Mouse (Mus musculus) liver, embryonic 14.5 days (tissue): ENCODE data around the gene Rhoa. TPM values are rescaled to one million over a fixed set of nuclear protein-coding genes. Genes with fewer than 3 reads are reported as not detected.

ENCODE experiments used
- ATAC-seq: fragments of 200-750 bp; cut with Nextera tagmentation; 2 replicates; pipeline ENCODE4 v1.8.0; 2017; ENCODE audit warnings: moderate number of reproducible peaks, mild to moderate bottlenecking, moderate library complexity; ENCODE audit not compliant: insufficient read depth
- DNase-seq, 3 experiments: peaks; one replicate each; pipeline ENCODE4 v3.0.0-alpha.2; 2012 to 2013; ENCODE audit warnings: low read depth in 3 of 3, low spot score in 3 of 3
- H3K27ac ChIP-seq: fragments of 300-500 bp; sonication (generic); 2 replicates; pipeline ENCODE4 v1.5.1; 2014; ENCODE audit warnings: moderate library complexity, mild to moderate bottlenecking, control low read depth, inconsistent platforms
- H3K27me3 ChIP-seq: fragments of 300-500 bp; sonication (generic); 2 replicates; pipeline ENCODE4 v1.6.1; 2014; ENCODE audit warnings: mild to moderate bottlenecking, low read length, moderate library complexity; ENCODE audit not compliant: control insufficient read depth, insufficient read depth
- H3K36me3 ChIP-seq: fragments of 300-500 bp; sonication (generic); replicated peaks from 2 replicates; pipeline ENCODE4 v1.6.1; 2014; ENCODE audit warnings: low read depth; ENCODE audit not compliant: control insufficient read depth, insufficient read depth
- H3K4me1 ChIP-seq, 2 experiments: fragments of 200-500 bp in 1 of 2; fragments of 300-500 bp in 1 of 2; sonication (generic) in 1 of 2; replicated peaks; 2 replicates each; pipeline ENCODE4 v1.6.1; 2012 to 2014; ENCODE audit warnings: antibody characterized with exemption in 1 of 2, inconsistent platforms in 1 of 2, low read length in 1 of 2; ENCODE audit not compliant: control insufficient read depth in 2 of 2, insufficient read depth in 2 of 2
- H3K4me2 ChIP-seq: fragments of 300-500 bp; sonication (generic); 2 replicates; pipeline ENCODE4 v1.6.1; 2014; ENCODE audit warnings: low read depth, mild to moderate bottlenecking, control low read depth, moderate library complexity
- H3K4me3 ChIP-seq, 2 experiments: fragments of 200-500 bp in 1 of 2; fragments of 300-500 bp in 1 of 2; sonication (generic) in 1 of 2; 2 replicates each; pipeline ENCODE4 v1.5.1; 2012 to 2014; ENCODE audit warnings: low read depth in 2 of 2, low read length in 2 of 2, mild to moderate bottlenecking in 2 of 2, control low read depth in 1 of 2, inconsistent platforms in 1 of 2, moderate library complexity in 1 of 2; ENCODE audit not compliant: insufficient read depth in 1 of 2
- H3K9ac ChIP-seq: fragments of 300-500 bp; sonication (generic); replicated peaks from 2 replicates; pipeline ENCODE4 v1.6.1; 2014; ENCODE audit warnings: mild to moderate bottlenecking, control low read depth, moderate library complexity
- H3K9me3 ChIP-seq: fragments of 300-500 bp; sonication (generic); 2 replicates; pipeline ENCODE4 v1.6.1; 2016; ENCODE audit warnings: low read length, mixed read lengths; ENCODE audit not compliant: control insufficient read depth
- CTCF ChIP-seq: IDR thresholded peaks from 2 replicates; pipeline ENCODE4 v1.5.1; 2016; ENCODE audit warnings: antibody characterized with exemption, low read depth, control low read depth
- EP300 ChIP-seq: IDR thresholded peaks from 2 replicates; pipeline ENCODE4 v1.6.1; 2016; ENCODE audit warnings: antibody characterized with exemption, low read depth
- WGBS: fragments of 180-500 bp; shearing (Covaris S2); extraction: QIAGEN DNeasy Blood & Tissue Kit; methylation state at CpG from one replicate; pipeline ENCODE4 v1.1.7; 2014; ENCODE audit not compliant: insufficient replicate concordance; 5-methylcytosine and 5-hydroxymethylcytosine counted together
- polyA plus RNA-seq, 2 experiments: library from polyadenylated mRNA; depleted of rRNA in 1 of 2; stranded (reverse) in 1 of 2; unstranded in 1 of 2; fragments of >200 nt; fragmentation: Nextera tagmentation in 1 of 2; extraction: Ambion mirVana in 1 of 2; gene quantifications; 2 replicates each; pipeline versions ENCODE4 v1.2.1 to v1.2.3; 2012 to 2014

Gene Rhoa
- polyA plus RNA-seq, 2 experiments = 76.4 to 130 TPM

- no peak for ATAC-seq
- H3K9me3 ChIP-seq = no peaks in the 10 kb centered on the region
- no peaks in the 10 kb centered on the region for H3K27me3 ChIP-seq
- peaks cover 7% of the 10 kb centered on the region for H3K36me3 ChIP-seq
- WGBS = 25% methylated on average over 4 of the region's 4 CpGs
- peak overlapping the region; percentile 78 to 99; a peak in 3 of 4 replicates for H3K4me3 ChIP-seq
- DNase-seq = no peak
- H3K9ac ChIP-seq = peak overlapping the region; percentile 89
- TF ChIP-seq EP300 (no peak), CTCF (no peak)
- H3K4me2 ChIP-seq = peak overlapping the region; percentile 91
- peaks cover 22% of the 10 kb centered on the region in 2 experiments for H3K4me1 ChIP-seq
- H3K27ac ChIP-seq = peak overlapping the region; percentile 99
Measured at GRCm38 (mm10) chr9:108304716-108305115, 1.2 kb upstream of the Rhoa start.

DNA sequence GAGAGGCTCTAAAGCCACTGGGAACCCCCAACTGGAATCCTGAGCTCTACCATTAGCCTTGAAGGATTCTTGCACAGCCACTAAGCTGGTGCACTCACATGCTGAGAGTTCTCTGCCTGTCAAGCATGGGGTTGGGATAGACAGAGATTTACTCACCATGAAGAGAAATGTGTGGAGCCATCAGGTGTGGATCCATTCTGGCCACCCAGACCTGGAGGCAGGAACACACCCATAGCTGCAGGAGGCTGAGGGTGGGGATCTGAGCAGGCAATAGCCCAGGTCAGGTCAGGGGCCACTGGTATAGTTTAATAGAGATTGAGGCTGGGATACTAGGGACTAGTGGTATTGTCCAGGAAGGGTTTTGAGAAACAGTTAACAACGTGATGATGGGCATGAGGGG lies 759 bp upstream of the Rhoa start:
- Histone ChIP-seq H3K36me3 (peaks cover 7% of the 10 kb centered on the region), H3K4me2 (peak overlapping the region; percentile 91), H3K27me3 (no peaks in the 10 kb centered on the region), H3K9ac (peak overlapping the region; percentile 89), H3K9me3 (no peaks in the 10 kb centered on the region), H3K27ac (peak overlapping the region; percentile 99), H3K4me1 (peaks cover 22 to 24% of the 10 kb centered on the region in 2 experiments), H3K4me3 (peak overlapping the region; percentile 78 to 99)
- 0% methylated on average over 1 of the region's 1 CpGs for WGBS
- DNase-seq (no peak), ATAC-seq (no peak)
- TF ChIP-seq EP300 (no peak), CTCF (no peak)

- H3K27ac ChIP-seq = peak overlapping the region; percentile 99
- peak; percentile 70 to 72 (median 70) for DNase-seq
- H3K9me3 ChIP-seq = no peaks in the 10 kb centered on the region
- peaks cover 10% of the 10 kb centered on the region for H3K36me3 ChIP-seq
- no peaks in the 10 kb centered on the region for H3K27me3 ChIP-seq
- TF ChIP-seq CTCF (no peak), EP300 (no peak)
- H3K4me1 ChIP-seq = peaks cover 30 to 32% of the 10 kb centered on the region in 2 experiments
- peak overlapping the region; percentile 91 for H3K4me2 ChIP-seq
- ATAC-seq = peak; percentile 76
- peak overlapping the region; percentile 81 to 99 for H3K4me3 ChIP-seq
- WGBS = under 1% methylated on average over 46 of the region's 51 CpGs
- H3K9ac ChIP-seq = peak overlapping the region; percentile 100
Measured at GRCm38 (mm10) chr9:108306571-108306980, 647 bp downstream of the Rhoa start.

DNA sequence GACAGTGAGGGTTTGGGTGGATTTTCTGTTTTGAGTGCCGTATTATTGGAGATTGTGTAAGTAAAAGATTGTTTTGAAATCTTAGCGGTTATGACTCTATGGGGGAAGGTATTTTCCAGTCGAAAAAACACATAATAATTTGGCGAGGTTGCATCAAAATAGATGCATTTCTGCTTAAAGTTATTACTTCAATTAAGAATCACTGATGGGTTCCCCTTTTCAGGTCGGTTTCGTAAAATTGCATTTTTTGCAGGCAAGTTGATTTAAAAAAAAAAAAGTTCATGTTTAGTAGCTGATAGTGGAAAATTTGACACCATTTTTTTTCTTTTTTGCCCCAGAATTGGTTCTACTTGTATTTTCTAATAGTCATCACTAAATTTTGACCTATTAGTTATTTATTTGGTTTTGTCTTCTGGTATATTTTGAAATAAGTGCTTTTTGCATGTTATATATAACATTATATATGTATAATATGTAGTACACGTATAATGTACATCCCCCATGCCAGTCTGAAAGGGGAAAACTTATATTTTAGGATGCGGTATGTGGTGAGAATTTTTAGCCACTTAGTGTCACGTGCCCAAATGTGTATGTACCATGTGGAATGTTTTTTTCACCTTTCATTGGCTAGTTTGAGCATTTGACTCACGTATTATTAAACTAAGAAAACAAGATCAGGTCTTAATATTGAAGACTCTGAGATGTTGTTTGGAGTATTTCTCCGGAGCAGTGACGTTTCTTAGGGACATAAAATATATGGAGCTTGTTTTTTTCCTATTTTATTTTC lies 1.3 kb downstream of the Rhoa start:
- ATAC-seq (no peak), DNase-seq (no peak)
- peak overlapping the region; percentile 81 to 99 for H3K4me3 ChIP-seq
- H3K4me1 ChIP-seq = peaks cover 34 to 36% of the 10 kb centered on the region in 2 experiments
- peak overlapping the region; percentile 91 for H3K4me2 ChIP-seq
- H3K9ac ChIP-seq = peak overlapping the region; percentile 100
- H3K27me3 ChIP-seq = no peaks in the 10 kb centered on the region
- WGBS = 6% methylated on average over 12 of the region's 12 CpGs
- TF ChIP-seq EP300 (peak; percentile 20; the same call in 1 of the 2 replicates), CTCF (no peak)
- H3K9me3 ChIP-seq = no peaks in the 10 kb centered on the region
- peak overlapping the region; percentile 99 for H3K27ac ChIP-seq
- H3K36me3 ChIP-seq = peaks cover 10% of the 10 kb centered on the region

GRCm38 (mm10) chr9:108308141-108308540 lies 2.2 kb downstream of the Rhoa start:
- Histone ChIP-seq H3K4me3 (peak overlapping the region; percentile 81 to 99), H3K9ac (peak overlapping the region; percentile 100), H3K9me3 (no peaks in the 10 kb centered on the region), H3K4me2 (peak overlapping the region; percentile 91), H3K36me3 (peaks cover 9% of the 10 kb centered on the region), H3K27me3 (no peaks in the 10 kb centered on the region), H3K4me1 (peaks cover 34 to 36% of the 10 kb centered on the region in 2 experiments), H3K27ac (peak overlapping the region; percentile 80)
- no peak for TF ChIP-seq EP300
- TF ChIP-seq CTCF = no peak
- WGBS = 37% methylated on average over 2 of the region's 2 CpGs
- ATAC-seq (no peak), DNase-seq (no peak)
